Mouse (Mus musculus): ENCODE measurements at regions not wholly inside any gene's neighbourhood (a gene's known extent, or its start where the extent isn't known, plus 50 kb on each side); places are given as distances from the start of the nearest gene placed in this dataset.

- TF ChIP-seq CTCF (conservative IDR thresholded peaks at IDR 0.05 in 1 of 2, IDR thresholded peaks at IDR 0.05 in 1 of 2; ENCODE audit: low read depth in 2 of 2, low read length in 2 of 2): no peak
- TF ChIP-seq GABPA (IDR thresholded peaks at IDR 0.05; ENCODE audit: insufficient replicate concordance, low read depth, low read length): no peak
- no peak for TF ChIP-seq HCFC1 (IDR thresholded peaks at IDR 0.05; ENCODE audit: low read depth, low read length)
- TF ChIP-seq POLR2A (IDR thresholded peaks at IDR 0.05; ENCODE audit: low read depth, low read length): no peak
- TF ChIP-seq MAZ (IDR thresholded peaks at IDR 0.05; ENCODE audit: low read depth, low read length): no peak
- no peak for TF ChIP-seq MAX (IDR thresholded peaks at IDR 0.05; ENCODE audit: low read length)
- TF ChIP-seq CHD2 (IDR thresholded peaks at IDR 0.05; ENCODE audit: low read length): no peak
- no peak for TF ChIP-seq TCF12 (IDR thresholded peaks at IDR 0.05; ENCODE audit: low read depth, low read length)
- no peak for TF ChIP-seq EP300 (IDR thresholded peaks at IDR 0.05; ENCODE audit: low read length)
- no peak for TF ChIP-seq ZKSCAN1 (IDR thresholded peaks at IDR 0.05; ENCODE audit: borderline replicate concordance, low read depth, low read length)
- TF ChIP-seq MEF2A (IDR thresholded peaks at IDR 0.05; ENCODE audit: borderline replicate concordance, low read depth, low read length): no peak
- no peak for TF ChIP-seq ZNF384 (IDR thresholded peaks at IDR 0.05; ENCODE audit: low read depth, low read length)
- no peak for TF ChIP-seq USF1 (IDR thresholded peaks at IDR 0.05; ENCODE audit: low read depth, low read length)
These were observed 151.1 kb downstream of the Qrsl1 start for GRCm38 (mm10) chr10:43750401-43750800.
